Mouse (Mus musculus): ENCODE measurements around the gene Selenof.

DNA sequence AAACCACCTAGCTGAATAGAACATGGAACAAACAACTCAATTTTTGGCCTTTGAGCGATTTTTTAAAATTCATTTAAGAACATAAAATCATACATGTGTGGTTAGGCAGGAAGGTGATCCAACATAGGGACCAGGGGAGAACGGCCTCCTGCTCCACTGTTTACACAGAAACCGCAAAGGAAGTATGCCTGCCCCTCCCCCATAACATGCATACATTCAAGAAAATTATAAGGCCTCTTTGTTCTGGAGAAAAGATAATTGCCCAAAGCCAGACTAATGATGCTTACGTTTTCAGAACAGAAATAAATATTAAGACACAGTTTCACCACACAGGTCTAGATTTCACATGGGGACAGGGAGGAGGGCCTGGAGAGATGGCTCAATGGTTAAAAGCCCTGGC, 18.7 kb upstream of the Selenof start:
- no peak for TF ChIP-seq CTCF (conservative IDR thresholded peaks at IDR 0.05; ENCODE audit: insufficient read depth, insufficient read length, low read depth, low read length)
- no peak for TF ChIP-seq POLR2A (IDR thresholded peaks at IDR 0.05; ENCODE audit: low read depth, low read length)

Data from kidney, adult 2 months (tissue).